Mouse (Mus musculus) liver, embryonic 16.5 days (tissue): Measurements from ENCODE around the gene Asb7. TPM values are rescaled to one million over a fixed set of nuclear protein-coding genes. Genes with fewer than 3 reads are reported as not detected.

Experiments
- ATAC-seq: fragments of 200-750 bp; cut with Nextera tagmentation; 2 replicates; pipeline ENCODE4 v1.8.0; 2017; ENCODE audit warnings: low read depth, mild to moderate bottlenecking, moderate number of reproducible peaks, moderate library complexity
- H3K27ac ChIP-seq: fragments of 300-500 bp; sonication (generic); 2 replicates; pipeline ENCODE4 v1.5.1; 2014; ENCODE audit warnings: mild to moderate bottlenecking, low read length
- H3K27me3 ChIP-seq: fragments of 300-500 bp; sonication (generic); 2 replicates; pipeline ENCODE4 v1.6.1; 2014; ENCODE audit warnings: low read depth, low read length, mixed read lengths; ENCODE audit not compliant: control insufficient read depth, insufficient read depth
- H3K36me3 ChIP-seq: fragments of 300-500 bp; sonication (generic); 2 replicates; pipeline ENCODE4 v1.6.1; 2014; ENCODE audit warnings: mild to moderate bottlenecking; ENCODE audit not compliant: control insufficient read depth, insufficient read depth
- H3K4me1 ChIP-seq: fragments of 300-500 bp; sonication (generic); 2 replicates; pipeline ENCODE4 v1.6.1; 2014; ENCODE audit warnings: low read depth, low read length, mixed read lengths; ENCODE audit not compliant: control insufficient read depth
- H3K4me2 ChIP-seq: fragments of 300-500 bp; sonication (generic); 2 replicates; pipeline ENCODE4 v1.6.1; 2014; ENCODE audit warnings: low read depth, low read length, mixed read lengths
- H3K4me3 ChIP-seq: fragments of 300-500 bp; sonication (generic); 2 replicates; pipeline ENCODE4 v1.5.1; 2014; ENCODE audit warnings: low read depth, mild to moderate bottlenecking, low read length
- H3K9ac ChIP-seq: fragments of 300-500 bp; sonication (generic); 2 replicates; pipeline ENCODE4 v1.6.1; 2014; ENCODE audit warnings: low read depth, low read length
- H3K9me3 ChIP-seq: fragments of 300-500 bp; sonication (generic); replicated peaks from 2 replicates; pipeline ENCODE4 v1.6.1; 2016; ENCODE audit warnings: low read length; ENCODE audit not compliant: control insufficient read depth
- WGBS: fragments of 180-500 bp; shearing (Covaris S2); extraction: QIAGEN DNeasy Blood & Tissue Kit; methylation state at CpG from one replicate; pipeline ENCODE4 v1.1.7; 2014; ENCODE audit not compliant: insufficient replicate concordance; 5-methylcytosine and 5-hydroxymethylcytosine counted together
- polyA plus RNA-seq: library from polyadenylated mRNA; unstranded; fragments of >200 nt; fragmentation: Nextera tagmentation; extraction: Ambion mirVana; gene quantifications from 2 replicates; pipeline ENCODE4 v1.2.1, GENCODE M21; 2015

Asb7 gene
- polyA plus RNA-seq, 1 experiment from 2014 or later = 4.1 TPM

DNA sequence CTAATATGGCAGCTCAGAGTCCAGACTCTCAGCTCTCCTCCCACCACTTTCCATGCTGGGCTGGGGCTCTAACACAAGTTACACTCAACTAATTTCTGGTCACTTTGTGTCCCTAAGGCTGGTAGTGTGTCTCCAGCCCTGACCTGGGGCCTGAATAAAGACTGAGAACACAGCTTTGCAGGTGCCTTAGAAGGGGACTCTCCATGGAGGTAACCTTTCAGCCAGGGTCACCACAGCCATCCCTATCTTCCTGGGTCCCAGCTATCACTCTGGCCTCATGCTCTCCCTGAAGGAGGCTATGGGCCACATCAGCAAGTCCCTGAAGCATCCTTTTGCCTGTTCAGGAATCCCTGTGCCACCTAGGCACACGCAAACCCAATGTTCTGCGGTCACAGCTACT, 43.7 kb downstream of the Asb7 start:
- H3K27me3 ChIP-seq = no peaks in the 10 kb centered on the region
- H3K9me3 ChIP-seq = no peaks in the 10 kb centered on the region
- 0 out of 2 replicates have a peak, but pooled peaks cover 3% of the 10 kb centered on the region for H3K36me3 ChIP-seq
- 73% methylated on average over 2 of the region's 2 CpGs for WGBS
- no peak overlapping the region for H3K4me2 ChIP-seq
- ATAC-seq = no peak
- no peak overlapping the region for H3K9ac ChIP-seq
- no peaks in the 10 kb centered on the region for H3K4me1 ChIP-seq
- no peak overlapping the region for H3K4me3 ChIP-seq
- no peak overlapping the region for H3K27ac ChIP-seq

DNA sequence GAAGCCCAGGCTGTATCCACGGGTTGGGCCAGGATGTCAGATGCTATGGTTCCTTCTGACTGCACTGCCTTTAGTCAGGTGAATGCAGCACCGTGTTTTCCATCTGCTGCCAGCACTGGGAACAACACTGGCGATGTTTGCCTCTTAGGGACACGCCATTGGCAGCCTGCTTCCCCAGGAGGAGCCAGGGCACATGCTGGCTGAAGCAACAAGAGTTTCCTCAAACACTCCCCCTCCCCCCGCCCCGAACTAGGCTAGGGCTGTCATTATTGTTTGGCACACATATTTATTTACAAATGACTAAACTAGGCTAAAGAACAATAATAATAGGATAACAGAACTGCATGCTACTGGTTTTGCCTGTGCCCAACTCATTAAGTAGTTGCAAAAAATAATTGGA, 56.0 kb downstream of the Asb7 start:
- H3K9me3 ChIP-seq = no peaks in the 10 kb centered on the region
- H3K9ac ChIP-seq = no peak overlapping the region
- H3K27ac ChIP-seq = no peak overlapping the region
- H3K4me3 ChIP-seq = no peak overlapping the region
- H3K4me1 ChIP-seq = no peaks in the 10 kb centered on the region
- WGBS = 51% methylated on average over 6 of the region's 6 CpGs
- no peaks in the 10 kb centered on the region for H3K36me3 ChIP-seq
- no peak for ATAC-seq
- no peak overlapping the region for H3K4me2 ChIP-seq
- no peaks in the 10 kb centered on the region for H3K27me3 ChIP-seq

DNA sequence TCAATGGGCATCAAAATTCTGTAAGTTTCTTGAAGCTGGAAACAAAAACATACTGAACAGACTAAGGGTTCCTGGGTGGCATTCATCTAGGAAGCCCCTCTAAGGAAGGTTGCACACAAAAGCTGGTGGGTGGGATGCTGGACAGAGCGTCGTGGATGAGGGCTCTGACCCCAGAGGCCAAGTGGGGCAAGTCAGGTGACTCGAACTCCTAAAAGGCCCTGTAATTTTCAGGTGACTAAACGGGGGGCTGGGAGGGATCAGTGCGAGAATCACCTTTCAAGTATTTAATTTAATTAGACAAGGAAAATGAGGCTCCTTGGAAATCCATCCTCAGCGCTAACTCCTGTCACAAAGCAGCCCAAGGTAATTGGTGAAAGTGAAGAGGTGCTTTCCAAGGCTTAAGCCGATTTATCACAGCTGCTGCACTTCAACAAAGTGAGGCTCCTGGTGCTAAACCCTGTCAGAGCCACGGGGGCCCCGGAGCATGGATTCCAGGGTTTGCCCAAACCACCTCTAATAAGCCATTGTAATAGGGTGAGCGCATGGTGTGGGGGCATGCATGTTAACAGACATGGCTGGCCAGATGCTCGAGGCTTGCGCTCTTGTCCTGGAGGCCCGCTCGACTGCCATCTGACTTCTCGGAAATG, 59.1 kb downstream of the Asb7 start:
- Histone ChIP-seq H3K9me3 (no peaks in the 10 kb centered on the region), H3K4me3 (no peak overlapping the region), H3K36me3 (no peaks in the 10 kb centered on the region), H3K27me3 (no peaks in the 10 kb centered on the region), H3K27ac (no peak overlapping the region), H3K4me1 (no peaks in the 10 kb centered on the region), H3K9ac (no peak overlapping the region), H3K4me2 (no peak overlapping the region)
- 74% methylated on average over 15 of the region's 15 CpGs for WGBS
- no peak for ATAC-seq

DNA sequence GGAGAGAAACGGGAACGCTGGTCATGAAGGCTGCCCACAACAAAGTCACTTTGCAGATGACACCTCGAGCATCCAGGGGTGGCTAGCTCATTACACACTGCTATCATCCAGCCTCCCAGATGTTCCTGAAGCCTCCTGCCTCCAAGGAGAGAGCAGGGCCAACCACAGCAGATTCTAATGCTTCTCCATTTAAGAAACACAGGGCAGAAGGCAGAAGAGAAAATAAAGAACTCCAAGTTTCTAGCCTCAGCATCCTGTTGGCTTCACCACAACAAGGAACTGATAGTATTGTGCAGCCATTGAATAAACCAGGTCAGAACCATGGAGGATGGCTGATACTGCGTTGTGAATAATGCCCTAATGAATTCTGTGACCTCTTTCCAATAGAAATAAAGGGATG, 60.0 kb downstream of the Asb7 start:
- Histone ChIP-seq H3K9me3 (no peaks in the 10 kb centered on the region), H3K36me3 (no peaks in the 10 kb centered on the region), H3K27me3 (no peaks in the 10 kb centered on the region), H3K27ac (no peak overlapping the region), H3K4me3 (no peak overlapping the region), H3K4me1 (no peaks in the 10 kb centered on the region), H3K9ac (no peak overlapping the region), H3K4me2 (no peak overlapping the region)
- 44% methylated on average over 4 of the region's 4 CpGs for WGBS
- no peak for ATAC-seq

DNA sequence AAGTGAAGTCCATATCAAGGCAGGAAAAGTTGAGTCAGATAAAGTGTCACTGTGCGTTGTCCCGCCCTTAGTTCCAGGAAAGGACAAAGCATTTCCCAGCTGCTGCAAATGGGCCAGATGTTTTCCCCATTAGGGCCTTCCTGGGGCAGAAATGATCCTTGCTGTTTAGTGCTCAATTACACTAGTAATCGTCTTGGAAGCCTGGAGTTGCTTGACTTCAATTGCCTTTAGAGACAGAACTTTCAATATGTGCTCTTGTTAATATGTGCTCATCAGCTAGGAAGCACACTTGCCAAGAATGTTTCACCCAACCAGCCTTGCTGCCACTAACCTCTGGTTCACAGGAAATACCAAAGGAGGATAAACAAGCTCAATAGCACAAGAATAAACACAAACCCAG, 66.0 kb downstream of the Asb7 start:
- no peaks in the 10 kb centered on the region for H3K36me3 ChIP-seq
- H3K9me3 ChIP-seq = no peaks in the 10 kb centered on the region
- no peaks in the 10 kb centered on the region for H3K4me1 ChIP-seq
- no peak for ATAC-seq
- no peak overlapping the region for H3K4me3 ChIP-seq
- WGBS = 31% methylated on average over 3 of the region's 3 CpGs
- no peak overlapping the region for H3K27ac ChIP-seq
- H3K4me2 ChIP-seq = no peak overlapping the region
- no peaks in the 10 kb centered on the region for H3K27me3 ChIP-seq
- H3K9ac ChIP-seq = no peak overlapping the region

DNA sequence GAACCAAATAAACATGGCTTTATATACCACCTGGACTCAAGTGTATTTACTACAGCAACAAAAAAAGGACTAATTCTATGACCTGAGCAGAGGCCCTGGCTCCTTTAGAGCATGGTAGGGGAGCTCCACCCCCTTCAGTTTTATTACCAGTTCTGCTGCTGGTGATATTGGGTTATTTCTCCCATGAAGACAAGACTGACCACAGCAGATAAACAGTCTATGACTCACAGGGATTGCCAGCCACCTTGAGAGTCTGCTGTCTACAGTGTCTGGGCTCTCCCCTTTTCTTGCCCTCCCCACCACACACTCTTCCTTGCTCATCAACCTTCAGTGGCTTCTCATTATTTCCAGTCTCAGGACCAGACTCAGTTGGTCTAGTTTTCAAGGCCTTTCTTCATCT, 87.5 kb downstream of the Asb7 start:
- H3K27me3 ChIP-seq = no peaks in the 10 kb centered on the region
- no peak overlapping the region for H3K9ac ChIP-seq
- ATAC-seq = no peak
- H3K4me1 ChIP-seq = no peaks in the 10 kb centered on the region
- no peak overlapping the region for H3K4me2 ChIP-seq
- no peaks in the 10 kb centered on the region for H3K9me3 ChIP-seq
- no peaks in the 10 kb centered on the region for H3K36me3 ChIP-seq
- H3K4me3 ChIP-seq = no peak overlapping the region
- H3K27ac ChIP-seq = no peak overlapping the region

DNA sequence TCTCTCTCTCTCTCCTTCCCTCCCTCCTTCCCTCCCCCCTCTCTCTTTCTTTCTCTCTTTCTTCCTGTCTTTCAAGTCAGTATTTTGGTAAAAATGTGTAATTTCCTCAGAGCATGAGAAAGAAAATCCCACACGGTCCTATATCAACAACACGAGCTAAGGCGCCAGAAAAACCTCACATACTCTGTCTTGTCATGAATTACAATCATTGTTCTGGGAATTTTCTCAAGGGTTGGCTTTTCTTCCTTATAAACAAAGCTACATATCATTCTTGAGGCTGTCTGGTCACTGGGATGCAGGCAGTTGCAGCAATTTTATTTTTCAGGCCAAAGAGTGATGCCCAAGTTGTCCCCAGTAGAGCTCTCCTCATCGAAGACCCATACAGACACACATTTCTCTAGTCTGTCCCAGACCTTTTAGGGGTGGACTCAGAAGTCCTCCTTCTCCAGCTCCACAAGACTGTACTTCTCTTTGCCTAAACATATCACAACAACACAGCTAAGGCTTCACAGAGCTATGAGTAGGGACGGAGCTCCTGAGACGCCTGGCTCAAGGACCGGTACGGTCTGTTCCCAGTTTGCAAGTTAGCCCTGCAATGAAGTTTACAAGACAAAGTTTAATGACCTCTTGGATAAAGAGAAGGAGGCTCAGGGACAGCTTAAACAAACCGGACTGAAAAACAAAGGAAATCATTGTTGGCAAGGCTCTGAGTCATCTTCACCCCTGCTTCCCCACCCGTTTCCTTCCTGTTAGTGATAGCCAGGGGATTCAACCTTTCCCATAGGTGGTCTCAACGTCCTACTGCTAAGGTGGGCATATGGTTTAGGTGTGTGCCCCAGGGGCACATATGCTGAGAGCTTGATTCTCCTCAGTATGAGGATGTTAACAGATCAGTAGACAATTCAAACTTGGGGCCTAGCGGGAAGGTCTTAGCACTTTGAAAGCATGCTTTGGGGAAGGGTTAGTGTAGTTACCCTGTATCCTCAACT, 88.5 kb downstream of the Asb7 start:
- Histone ChIP-seq H3K27ac (no peak overlapping the region), H3K27me3 (no peaks in the 10 kb centered on the region), H3K4me1 (no peaks in the 10 kb centered on the region), H3K4me2 (no peak overlapping the region), H3K4me3 (no peak overlapping the region), H3K9ac (no peak overlapping the region), H3K9me3 (no peaks in the 10 kb centered on the region), H3K36me3 (no peaks in the 10 kb centered on the region)
- WGBS = 52% methylated on average over 12 of the region's 12 CpGs
- no peak for ATAC-seq

DNA sequence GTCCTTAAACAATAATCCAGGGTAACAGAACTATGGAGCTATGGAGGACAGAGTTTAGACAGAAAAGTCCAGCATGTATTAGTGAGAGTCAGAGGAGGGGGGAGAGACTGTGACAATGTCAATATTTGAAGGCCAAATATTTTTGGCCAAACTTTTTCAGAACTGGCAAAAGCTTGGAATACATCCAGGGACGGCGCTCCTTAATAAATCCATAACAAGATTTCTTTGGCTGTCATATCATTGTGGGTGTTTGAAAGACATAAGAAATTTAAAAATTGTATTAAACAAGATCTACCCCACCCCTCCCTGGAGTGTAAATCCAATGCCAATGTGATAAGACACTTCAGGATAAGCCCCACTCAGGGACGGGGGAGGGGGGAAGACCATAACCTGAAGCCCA, 89.3 kb downstream of the Asb7 start:
- 51% methylated on average over 3 of the region's 3 CpGs for WGBS
- Histone ChIP-seq H3K9ac (no peak overlapping the region), H3K9me3 (no peaks in the 10 kb centered on the region), H3K4me3 (no peak overlapping the region), H3K4me1 (no peaks in the 10 kb centered on the region), H3K4me2 (no peak overlapping the region), H3K36me3 (no peaks in the 10 kb centered on the region), H3K27ac (no peak overlapping the region), H3K27me3 (no peaks in the 10 kb centered on the region)
- no peak for ATAC-seq

DNA sequence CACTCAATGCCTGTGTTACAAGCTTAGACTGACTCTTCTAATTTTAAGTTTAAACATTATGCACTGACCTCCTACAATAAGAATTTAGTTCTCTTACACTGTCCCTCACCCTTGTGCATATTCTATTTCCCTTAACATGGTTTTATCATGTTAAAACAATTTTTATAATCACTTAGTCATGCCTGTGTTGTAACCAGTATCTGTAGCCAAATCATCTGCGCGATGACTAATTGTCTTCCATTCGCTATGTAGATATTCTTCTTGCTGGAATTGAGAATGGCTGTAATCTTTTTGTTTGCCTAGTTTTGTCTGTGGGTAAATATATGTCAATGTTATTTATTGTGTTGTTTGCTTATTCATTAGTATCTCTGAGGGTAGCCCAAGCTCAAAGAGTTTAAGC, 91.5 kb downstream of the Asb7 start:
- 84% methylated on average over 3 of the region's 3 CpGs for WGBS
- no peak overlapping the region for H3K27ac ChIP-seq
- H3K4me3 ChIP-seq = no peak overlapping the region
- H3K27me3 ChIP-seq = no peaks in the 10 kb centered on the region
- no peak overlapping the region for H3K4me2 ChIP-seq
- no peaks in the 10 kb centered on the region for H3K4me1 ChIP-seq
- no peak overlapping the region for H3K9ac ChIP-seq
- no peaks in the 10 kb centered on the region for H3K9me3 ChIP-seq
- ATAC-seq = no peak
- H3K36me3 ChIP-seq = no peaks in the 10 kb centered on the region
